Mouse (Mus musculus) E14TG2a.4 (cell line): ENCODE measurements around the gene 1110065P20Rik.

ENCODE experiments used
- CTCF ChIP-seq: conservative IDR thresholded peaks from 2 replicates; pipeline ENCODE4 v1.5.1; 2014; ENCODE audit warnings: low read length
- NANOG ChIP-seq: IDR thresholded peaks from 2 replicates; pipeline ENCODE4 v1.6.1; 2014; ENCODE audit warnings: borderline replicate concordance, low read length, mixed read lengths

DNA sequence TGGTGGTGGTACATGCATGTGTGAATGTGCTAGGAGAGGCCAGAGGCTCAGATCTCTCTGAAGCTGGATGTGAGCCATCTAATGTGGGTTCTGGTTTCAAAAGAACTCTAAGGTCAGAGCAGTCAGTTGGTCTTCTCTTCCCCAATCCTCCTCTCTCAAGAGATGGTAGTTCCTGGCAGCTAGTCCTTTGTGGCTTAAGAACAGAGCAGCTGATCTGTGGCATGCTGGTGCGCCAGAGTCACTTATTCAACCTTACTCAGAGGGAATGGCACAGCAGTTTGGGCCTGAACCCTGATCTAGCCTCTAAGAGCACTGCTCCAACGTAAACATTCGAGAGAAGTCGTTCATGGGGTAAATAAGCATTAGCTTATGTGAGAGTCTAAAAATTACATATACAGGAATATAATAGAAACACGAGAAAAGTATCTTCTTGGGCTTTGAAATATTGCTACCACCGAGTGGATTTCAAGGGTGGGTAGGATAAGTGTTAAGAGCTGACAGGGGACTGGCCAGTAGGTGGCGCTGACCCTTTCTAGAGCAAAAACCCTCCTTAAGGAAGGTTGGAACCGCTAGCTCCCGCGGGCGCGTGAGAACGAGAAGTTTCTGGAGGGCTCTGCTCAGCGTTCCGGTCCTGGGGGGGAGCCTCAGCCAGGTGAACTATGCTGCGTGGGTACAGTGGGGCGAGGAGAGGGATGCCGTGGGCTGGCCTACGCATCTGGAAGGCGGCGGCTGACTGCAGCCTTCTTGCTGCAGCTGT, 49.3 kb downstream of the 1110065P20Rik start, which contains the start of gene Mtf1:
- peak; percentile 80 for TF ChIP-seq CTCF
- no peak for TF ChIP-seq NANOG
